Mouse (Mus musculus): ENCODE results near the gene Ninl. TPM values are rescaled to one million over a fixed set of nuclear protein-coding genes. Genes with fewer than 3 reads are reported as not detected.

The Ninl gene
- polyA plus RNA-seq, 1 experiment from 2014 or later, result 3.2 TPM

- no peak overlapping the region for H3K4me2 ChIP-seq (ENCODE audit: low read depth, low read length)
- ATAC-seq (replicated peaks; ENCODE audit: extremely low read depth, insufficient read depth, low FRiP score), result no peak
- 84% methylated on average over 7 of the region's 7 CpGs for WGBS
These were observed 67.3 kb downstream of the Ninl start for GRCm38 (mm10) chr2:150971856-150972255.

GRCm38 (mm10) chr2:150969231-150969630 lies 70.0 kb downstream of the Ninl start:
- 92% methylated on average over 2 of the region's 2 CpGs for WGBS
- no peak overlapping the region for H3K4me3 ChIP-seq (ENCODE audit: low read length)
- H3K9me3 ChIP-seq (replicated peaks; ENCODE audit: control insufficient read depth, low read length), result no peaks in the 10 kb centered on the region
- H3K4me2 ChIP-seq (ENCODE audit: low read depth, low read length), result no peak overlapping the region
- H3K4me1 ChIP-seq (ENCODE audit: control insufficient read depth, insufficient read depth, low read length), result no peaks in the 10 kb centered on the region
- no peak for ATAC-seq (replicated peaks; ENCODE audit: extremely low read depth, insufficient read depth, low FRiP score)
- no peaks in the 10 kb centered on the region for H3K27me3 ChIP-seq (ENCODE audit: control insufficient read depth, insufficient read depth, low read length)
- no peak overlapping the region for H3K27ac ChIP-seq (ENCODE audit: low read length)
- H3K36me3 ChIP-seq (ENCODE audit: control insufficient read depth, insufficient read depth), result no peaks in the 10 kb centered on the region
- no peak overlapping the region for H3K9ac ChIP-seq (ENCODE audit: low read length)

More at GRCm38 (mm10) chr2:150971856-150972255, 67.3 kb downstream of the Ninl start:
- H3K27ac ChIP-seq (ENCODE audit: low read length), result no peak overlapping the region
- H3K4me3 ChIP-seq (ENCODE audit: low read length), result no peak overlapping the region
- H3K27me3 ChIP-seq (ENCODE audit: control insufficient read depth, insufficient read depth, low read length), result no peaks in the 10 kb centered on the region
- no peaks in the 10 kb centered on the region for H3K9me3 ChIP-seq (replicated peaks; ENCODE audit: control insufficient read depth, low read length)
- H3K4me1 ChIP-seq (ENCODE audit: control insufficient read depth, insufficient read depth, low read length), result no peaks in the 10 kb centered on the region
- H3K9ac ChIP-seq (ENCODE audit: low read length), result no peak overlapping the region
- no peaks in the 10 kb centered on the region for H3K36me3 ChIP-seq (ENCODE audit: control insufficient read depth, insufficient read depth)

GRCm38 (mm10) chr2:150967491-150967890 lies 71.7 kb downstream of the Ninl start:
- Histone ChIP-seq H3K27ac (ENCODE audit: low read length) (no peak overlapping the region), H3K4me1 (ENCODE audit: control insufficient read depth, insufficient read depth, low read length) (no peaks in the 10 kb centered on the region), H3K4me3 (ENCODE audit: low read length) (no peak overlapping the region), H3K9ac (ENCODE audit: low read length) (no peak overlapping the region), H3K27me3 (ENCODE audit: control insufficient read depth, insufficient read depth, low read length) (no peaks in the 10 kb centered on the region), H3K4me2 (ENCODE audit: low read depth, low read length) (no peak overlapping the region), H3K9me3 (replicated peaks; ENCODE audit: control insufficient read depth, low read length) (no peaks in the 10 kb centered on the region), H3K36me3 (ENCODE audit: control insufficient read depth, insufficient read depth) (peaks cover 3% of the 10 kb centered on the region; the same call in 1 of the 2 replicates)
- WGBS, result 88% methylated on average over 2 of the region's 2 CpGs
- no peak for ATAC-seq (replicated peaks; ENCODE audit: extremely low read depth, insufficient read depth, low FRiP score)

GRCm38 (mm10) chr2:150965951-150966350 lies 73.2 kb downstream of the Ninl start:
- no peaks in the 10 kb centered on the region for H3K27me3 ChIP-seq (ENCODE audit: control insufficient read depth, insufficient read depth, low read length)
- peaks cover 3% of the 10 kb centered on the region; the same call in 1 of the 2 replicates for H3K36me3 ChIP-seq (ENCODE audit: control insufficient read depth, insufficient read depth)
- no peak overlapping the region for H3K4me2 ChIP-seq (ENCODE audit: low read depth, low read length)
- H3K4me1 ChIP-seq (ENCODE audit: control insufficient read depth, insufficient read depth, low read length), result no peaks in the 10 kb centered on the region
- WGBS, result 87% methylated on average over 10 of the region's 10 CpGs
- no peak for ATAC-seq (replicated peaks; ENCODE audit: extremely low read depth, insufficient read depth, low FRiP score)
- H3K9me3 ChIP-seq (replicated peaks; ENCODE audit: control insufficient read depth, low read length), result no peaks in the 10 kb centered on the region
- H3K27ac ChIP-seq (ENCODE audit: low read length), result no peak overlapping the region
- H3K9ac ChIP-seq (ENCODE audit: low read length), result no peak overlapping the region
- no peak overlapping the region for H3K4me3 ChIP-seq (ENCODE audit: low read length)

- H3K9ac ChIP-seq (ENCODE audit: low read length), result no peak overlapping the region
- peaks cover 3% of the 10 kb centered on the region; the same call in 1 of the 2 replicates for H3K36me3 ChIP-seq (ENCODE audit: control insufficient read depth, insufficient read depth)
These were observed 74.5 kb downstream of the Ninl start for GRCm38 (mm10) chr2:150964641-150965040.

GRCm38 (mm10) chr2:150963246-150963645 lies 75.9 kb downstream of the Ninl start:
- H3K4me3 ChIP-seq (ENCODE audit: low read length), result no peak overlapping the region
- H3K9ac ChIP-seq (ENCODE audit: low read length), result no peak overlapping the region
- WGBS, result 82% methylated on average over 3 of the region's 3 CpGs
- no peak overlapping the region for H3K4me2 ChIP-seq (ENCODE audit: low read depth, low read length)
- H3K27me3 ChIP-seq (ENCODE audit: control insufficient read depth, insufficient read depth, low read length), result no peaks in the 10 kb centered on the region
- H3K9me3 ChIP-seq (replicated peaks; ENCODE audit: control insufficient read depth, low read length), result no peaks in the 10 kb centered on the region
- no peaks in the 10 kb centered on the region for H3K4me1 ChIP-seq (ENCODE audit: control insufficient read depth, insufficient read depth, low read length)
- no peak overlapping the region for H3K27ac ChIP-seq (ENCODE audit: low read length)
- peaks cover 3% of the 10 kb centered on the region; the same call in 1 of the 2 replicates for H3K36me3 ChIP-seq (ENCODE audit: control insufficient read depth, insufficient read depth)
- no peak for ATAC-seq (replicated peaks; ENCODE audit: extremely low read depth, insufficient read depth, low FRiP score)

More at GRCm38 (mm10) chr2:150964641-150965040, 74.5 kb downstream of the Ninl start:
- H3K9me3 ChIP-seq (replicated peaks; ENCODE audit: control insufficient read depth, low read length), result no peaks in the 10 kb centered on the region
- H3K27me3 ChIP-seq (ENCODE audit: control insufficient read depth, insufficient read depth, low read length), result no peaks in the 10 kb centered on the region
- WGBS, result 78% methylated on average over 3 of the region's 3 CpGs
- H3K4me2 ChIP-seq (ENCODE audit: low read depth, low read length), result no peak overlapping the region
- no peak overlapping the region for H3K27ac ChIP-seq (ENCODE audit: low read length)
- no peak overlapping the region for H3K4me3 ChIP-seq (ENCODE audit: low read length)
- H3K4me1 ChIP-seq (ENCODE audit: control insufficient read depth, insufficient read depth, low read length), result no peaks in the 10 kb centered on the region
- ATAC-seq (replicated peaks; ENCODE audit: extremely low read depth, insufficient read depth, low FRiP score), result no peak

GRCm38 (mm10) chr2:150959521-150959920 lies 79.7 kb downstream of the Ninl start:
- Histone ChIP-seq H3K27me3 (ENCODE audit: control insufficient read depth, insufficient read depth, low read length) (no peaks in the 10 kb centered on the region), H3K36me3 (ENCODE audit: control insufficient read depth, insufficient read depth) (peaks cover 3% of the 10 kb centered on the region; the same call in 1 of the 2 replicates), H3K9me3 (replicated peaks; ENCODE audit: control insufficient read depth, low read length) (no peaks in the 10 kb centered on the region), H3K4me2 (ENCODE audit: low read depth, low read length) (no peak overlapping the region), H3K9ac (ENCODE audit: low read length) (no peak overlapping the region), H3K4me3 (ENCODE audit: low read length) (no peak overlapping the region), H3K4me1 (ENCODE audit: control insufficient read depth, insufficient read depth, low read length) (no peaks in the 10 kb centered on the region), H3K27ac (ENCODE audit: low read length) (no peak overlapping the region)
- ATAC-seq (replicated peaks; ENCODE audit: extremely low read depth, insufficient read depth, low FRiP score), result no peak
- WGBS, result 64% methylated on average over 10 of the region's 10 CpGs

GRCm38 (mm10) chr2:150955859-150956258 lies 83.3 kb downstream of the Ninl start:
- 66% methylated on average over 1 of the region's 1 CpGs for WGBS
- H3K4me2 ChIP-seq (ENCODE audit: low read depth, low read length), result no peak overlapping the region
- H3K9me3 ChIP-seq (replicated peaks; ENCODE audit: control insufficient read depth, low read length), result no peaks in the 10 kb centered on the region
- ATAC-seq (replicated peaks; ENCODE audit: extremely low read depth, insufficient read depth, low FRiP score), result no peak
- H3K4me3 ChIP-seq (ENCODE audit: low read length), result no peak overlapping the region
- H3K27ac ChIP-seq (ENCODE audit: low read length), result no peak overlapping the region
- no peaks in the 10 kb centered on the region for H3K4me1 ChIP-seq (ENCODE audit: control insufficient read depth, insufficient read depth, low read length)
- no peaks in the 10 kb centered on the region for H3K27me3 ChIP-seq (ENCODE audit: control insufficient read depth, insufficient read depth, low read length)
- no peaks in the 10 kb centered on the region for H3K36me3 ChIP-seq (ENCODE audit: control insufficient read depth, insufficient read depth)
- H3K9ac ChIP-seq (ENCODE audit: low read length), result no peak overlapping the region

GRCm38 (mm10) chr2:150951201-150951600 lies 88.0 kb downstream of the Ninl start:
- no peaks in the 10 kb centered on the region for H3K36me3 ChIP-seq (ENCODE audit: control insufficient read depth, insufficient read depth)
- no peaks in the 10 kb centered on the region for H3K27me3 ChIP-seq (ENCODE audit: control insufficient read depth, insufficient read depth, low read length)
- no peak overlapping the region for H3K4me2 ChIP-seq (ENCODE audit: low read depth, low read length)
- no peaks in the 10 kb centered on the region for H3K4me1 ChIP-seq (ENCODE audit: control insufficient read depth, insufficient read depth, low read length)
- H3K27ac ChIP-seq (ENCODE audit: low read length), result no peak overlapping the region
- H3K4me3 ChIP-seq (ENCODE audit: low read length), result no peak overlapping the region
- no peaks in the 10 kb centered on the region for H3K9me3 ChIP-seq (replicated peaks; ENCODE audit: control insufficient read depth, low read length)
- H3K9ac ChIP-seq (ENCODE audit: low read length), result no peak overlapping the region
- 85% methylated on average over 2 of the region's 2 CpGs for WGBS
- ATAC-seq (replicated peaks; ENCODE audit: extremely low read depth, insufficient read depth, low FRiP score), result no peak
